Mouse (Mus musculus) CH12.LX (cell line): ENCODE data around the gene Csnk1g1. TPM values are rescaled to one million over a fixed set of nuclear protein-coding genes. Genes with fewer than 3 reads are reported as not detected.

Source experiments
- DNase-seq: peaks from one replicate; pipeline ENCODE4 v3.0.0-alpha.2; 2013; ENCODE audit errors: extremely low read depth
- H3K27ac ChIP-seq: 2 replicates; pipeline ENCODE4 v1.5.1; 2012; ENCODE audit warnings: low read depth, mild to moderate bottlenecking, control low read depth, moderate library complexity; ENCODE audit not compliant: insufficient read depth
- H3K27me3 ChIP-seq: replicated peaks from 2 replicates; pipeline ENCODE3; 2012; ENCODE audit warnings: inconsistent platforms
- H3K36me3 ChIP-seq, 2 experiments: replicated peaks in 1 of 2; 2 replicates each; pipeline versions ENCODE3 to v1.6.1; 2012; ENCODE audit warnings: inconsistent platforms in 1 of 2, low read length in 1 of 2, mild to moderate bottlenecking in 1 of 2, mixed read lengths in 1 of 2, moderate library complexity in 1 of 2; ENCODE audit not compliant: control insufficient read depth in 1 of 2, insufficient read depth in 1 of 2
- H3K4me1 ChIP-seq, 2 experiments: 2 replicates each; pipeline ENCODE4 v1.6.1; 2012; ENCODE audit warnings: inconsistent platforms in 1 of 2, moderate library complexity in 1 of 2; ENCODE audit not compliant: insufficient read depth in 2 of 2, control insufficient read depth in 1 of 2
- H3K4me2 ChIP-seq: 2 replicates; pipeline ENCODE4 v1.6.1; 2012; ENCODE audit warnings: low read depth, mild to moderate bottlenecking, control low read depth; ENCODE audit not compliant: poor library complexity, insufficient read depth, severe bottlenecking
- H3K4me3 ChIP-seq, 3 experiments: fragments of 150-350 bp in 1 of 3; sonication (generic) in 1 of 3; replicated peaks in 1 of 3; 2 replicates each; pipeline versions ENCODE3 to v1.5.1; 2011 to 2012; ENCODE audit warnings: low read depth in 2 of 3, low read length in 2 of 3, mild to moderate bottlenecking in 2 of 3, moderate library complexity in 2 of 3, control low read depth in 1 of 3, improper control_type of control experiment in 1 of 3, inconsistent platforms in 1 of 3, mixed read lengths in 1 of 3; ENCODE audit not compliant: poor library complexity in 1 of 3
- H3K79me2 ChIP-seq: replicated peaks from 2 replicates; pipeline ENCODE4 v1.6.1; 2012; ENCODE audit warnings: mild to moderate bottlenecking, moderate library complexity; ENCODE audit not compliant: control insufficient read depth, poor library complexity, insufficient read depth, severe bottlenecking; ENCODE audit errors: extremely low read depth
- H3K9ac ChIP-seq: 2 replicates; pipeline ENCODE4 v1.6.1; 2012; ENCODE audit warnings: low read depth, mild to moderate bottlenecking, control low read depth, moderate library complexity; ENCODE audit not compliant: insufficient read depth
- H3K9me3 ChIP-seq: replicated peaks from 2 replicates; pipeline ENCODE3; 2012; ENCODE audit warnings: low read length, inconsistent platforms, mixed read lengths
- BHLHE40 ChIP-seq: IDR thresholded peaks from 2 replicates; pipeline ENCODE4 v1.6.1; 2011; ENCODE audit warnings: mild to moderate bottlenecking, low read depth, low read length, improper control_type of control experiment
- CHD2 ChIP-seq: IDR thresholded peaks from 2 replicates; pipeline ENCODE4 v1.6.1; 2011; ENCODE audit warnings: low read length, improper control_type of control experiment
- ELF1 ChIP-seq: IDR thresholded peaks from 2 replicates; pipeline ENCODE4 v1.6.1; 2014; ENCODE audit warnings: low read depth, mild to moderate bottlenecking, inconsistent platforms, low read length, improper control_type of control experiment
- IRF4 ChIP-seq: IDR thresholded peaks from 2 replicates; pipeline ENCODE4 v1.6.1; 2014; ENCODE audit warnings: low read depth, mild to moderate bottlenecking, inconsistent platforms, low read length, improper control_type of control experiment
- MAFK ChIP-seq: IDR thresholded peaks from 2 replicates; pipeline ENCODE4 v1.6.1; 2011; ENCODE audit warnings: low read length, improper control_type of control experiment; ENCODE audit not compliant: insufficient replicate concordance
- MAZ ChIP-seq: IDR thresholded peaks from 2 replicates; pipeline ENCODE4 v1.6.1; 2012; ENCODE audit warnings: low read depth, mild to moderate bottlenecking, inconsistent platforms, low read length, improper control_type of control experiment, moderate library complexity
- MEF2A ChIP-seq: IDR thresholded peaks from 2 replicates; pipeline ENCODE4 v1.6.1; 2014; ENCODE audit warnings: low read depth, mild to moderate bottlenecking, inconsistent platforms, low read length, improper control_type of control experiment, borderline replicate concordance
- MXI1 ChIP-seq: IDR thresholded peaks from 2 replicates; pipeline ENCODE4 v1.6.1; 2011; ENCODE audit warnings: mild to moderate bottlenecking, low read depth, low read length, improper control_type of control experiment
- NELFE ChIP-seq: IDR thresholded peaks from 2 replicates; pipeline ENCODE4 v1.6.1; 2011; ENCODE audit warnings: low read depth, low read length, improper control_type of control experiment
- NRF1 ChIP-seq: IDR thresholded peaks from 2 replicates; pipeline ENCODE4 v1.6.1; 2014; ENCODE audit warnings: low read depth, mild to moderate bottlenecking, inconsistent platforms, low read length, improper control_type of control experiment, moderate library complexity
- SIN3A ChIP-seq: IDR thresholded peaks from 2 replicates; pipeline ENCODE4 v1.6.1; 2012; ENCODE audit warnings: low read length, improper control_type of control experiment, inconsistent platforms
- SMC3 ChIP-seq: IDR thresholded peaks from 2 replicates; pipeline ENCODE4 v1.6.1; 2011; ENCODE audit warnings: low read depth, low read length, improper control_type of control experiment
- TBP ChIP-seq: conservative IDR thresholded peaks from 2 replicates; pipeline ENCODE4 v1.6.1; 2011; ENCODE audit warnings: low read depth, low read length, improper control_type of control experiment
- TCF12 ChIP-seq: IDR thresholded peaks from 2 replicates; pipeline ENCODE4 v1.6.1; 2014; ENCODE audit warnings: low read depth, mild to moderate bottlenecking, inconsistent platforms, low read length, improper control_type of control experiment
- UBTF ChIP-seq: IDR thresholded peaks from 2 replicates; pipeline ENCODE4 v1.6.1; 2012; ENCODE audit warnings: low read depth, mild to moderate bottlenecking, inconsistent platforms, low read length, improper control_type of control experiment, moderate library complexity
- USF2 ChIP-seq: conservative IDR thresholded peaks from 2 replicates; pipeline ENCODE4 v1.6.1; 2011; ENCODE audit warnings: low read depth, low read length, improper control_type of control experiment
- ZC3H11A ChIP-seq: IDR thresholded peaks from 2 replicates; pipeline ENCODE4 v1.6.1; 2012; ENCODE audit warnings: low read depth, mild to moderate bottlenecking, inconsistent platforms, low read length, improper control_type of control experiment
- ZNF384 ChIP-seq: IDR thresholded peaks from 2 replicates; pipeline ENCODE4 v1.6.1; 2012; ENCODE audit warnings: low read depth, low read length, improper control_type of control experiment, inconsistent platforms
- dilution Hi-C: fragments of 300-500 bp; cut with MboI; formaldehyde crosslinking; loops from 2 replicates; pipeline ENCODE4 v1.14.3; 2020; ENCODE audit warnings: low sequenced_read_pairs; ENCODE audit not compliant: extremely low pct_unique_long_range_greater_than_20kb, extremely low pct_ligation_motif_present
- in situ Hi-C: fragments of 300-500 bp; cut with MboI; formaldehyde crosslinking; loops from 3 replicates; pipeline ENCODE4 v1.14.3; 2019; ENCODE audit warnings: low sequenced_read_pairs, low pct_ligation_motif_present, low pct_unique_long_range_greater_than_20kb, mixed read lengths
- polyA plus RNA-seq: library from polyadenylated mRNA; unstranded; fragments of >175 nt; gene quantifications from 2 replicates; pipeline ENCODE4 v1.2.1, GENCODE M21; 2012; ENCODE audit warnings: low read depth; ENCODE audit not compliant: insufficient read length
- total RNA-seq, 2 experiments: library from RNA; depleted of rRNA; stranded (reverse); fragments of 300-350 nt in 1 of 2; fragments of >200 nt in 1 of 2; gene quantifications; 2 replicates each; pipeline ENCODE4 v1.2.3; 2012 to 2014

Gene Csnk1g1
- total and polyA plus RNA-seq, 3 experiments = 11.7 to 16.0 (median 12.3) TPM

DNA sequence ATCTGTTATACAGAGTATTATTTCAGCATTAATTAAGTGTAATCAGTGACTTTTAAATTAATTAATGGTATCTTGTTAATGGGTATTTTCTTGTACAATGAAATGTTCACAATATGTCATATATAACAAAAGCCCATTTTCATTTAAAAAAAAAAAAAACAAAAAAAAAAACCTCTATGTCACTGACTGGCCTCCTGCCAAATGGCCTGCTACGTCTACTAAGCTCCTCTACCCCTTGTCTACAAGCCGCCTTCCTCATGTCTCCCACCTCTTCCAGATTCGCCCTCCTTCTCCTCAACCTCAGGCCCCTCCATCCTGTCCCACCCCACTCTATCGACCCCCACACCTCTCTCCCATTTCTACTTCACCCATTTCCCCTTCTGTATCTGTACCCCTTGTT lies 142.8 kb downstream of the Csnk1g1 start:
- peaks cover 5% of the 10 kb centered on the region for H3K9me3 ChIP-seq
- dilution Hi-C loops (no loop called here), in situ Hi-C loops (no loop called here)
- peaks cover 0 to 2% of the 10 kb centered on the region in 2 experiments for H3K36me3 ChIP-seq
- no peak overlapping the region for H3K4me2 ChIP-seq
- TF ChIP-seq UBTF (no peak), ZNF384 (no peak), SIN3A (no peak), TCF12 (no peak), SMC3 (no peak), MAFK (no peak), NRF1 (no peak), USF2 (no peak), MXI1 (no peak), CHD2 (no peak), MAZ (no peak), ELF1 (no peak), MEF2A (no peak), TBP (no peak), BHLHE40 (no peak), IRF4 (no peak)
- no peak overlapping the region for H3K9ac ChIP-seq
- no peaks in the 10 kb centered on the region for H3K27me3 ChIP-seq
- no peak for DNase-seq
- no peaks in the 10 kb centered on the region for H3K4me1 ChIP-seq
- H3K4me3 ChIP-seq = no peak overlapping the region
- no peak overlapping the region for H3K27ac ChIP-seq
- H3K79me2 ChIP-seq = no peaks in the 10 kb centered on the region

GRCm38 (mm10) chr9:66052731-66053130 lies 144.0 kb downstream of the Csnk1g1 start:
- Histone ChIP-seq H3K36me3 (peaks cover 0 to under 1% of the 10 kb centered on the region in 2 experiments), H3K27ac (no peak overlapping the region), H3K4me3 (no peak overlapping the region), H3K9me3 (peaks cover 5% of the 10 kb centered on the region), H3K4me1 (no peaks in the 10 kb centered on the region), H3K79me2 (no peaks in the 10 kb centered on the region), H3K9ac (no peak overlapping the region), H3K27me3 (no peaks in the 10 kb centered on the region), H3K4me2 (no peak overlapping the region)
- no peak for DNase-seq
- in situ Hi-C loops (no loop called here), dilution Hi-C loops (no loop called here)
- no peak for TF ChIP-seq NELFE
- no peak for TF ChIP-seq ZC3H11A
